Mouse (Mus musculus) myocyte (in vitro differentiated cells): ENCODE results near the gene Olfr646. TPM values are rescaled to one million over a fixed set of nuclear protein-coding genes. Genes with fewer than 3 reads are reported as not detected.

Experiments used
- H3K27me3 ChIP-seq: one replicate; pipeline ENCODE4 v1.6.1; 2011; ENCODE audit not compliant: control insufficient read depth, insufficient read depth, insufficient read length
- H3K36me3 ChIP-seq: one replicate; pipeline ENCODE4 v1.6.1; 2011; ENCODE audit not compliant: control insufficient read depth, insufficient read depth
- H3K4me2 ChIP-seq: one replicate; pipeline ENCODE4 v1.6.1; 2011; ENCODE audit warnings: low read depth, control low read depth
- H3K4me3 ChIP-seq: one replicate; pipeline ENCODE4 v1.5.1; 2011; ENCODE audit warnings: mild to moderate bottlenecking, control low read depth, moderate library complexity
- H3K79me2 ChIP-seq: one replicate; pipeline ENCODE4 v1.6.1; 2011; ENCODE audit not compliant: control insufficient read depth, insufficient read depth
- H3ac ChIP-seq: one replicate; pipeline ENCODE4 v1.6.1; 2011; ENCODE audit not compliant: control insufficient read depth, insufficient read length
- CEBPB ChIP-seq: IDR thresholded peaks from 2 replicates; pipeline ENCODE4 v1.6.1; 2011; ENCODE audit warnings: mild to moderate bottlenecking, moderate library complexity; ENCODE audit not compliant: poor library complexity, insufficient read depth, severe bottlenecking
- E2F4 ChIP-seq: IDR thresholded peaks from one replicate; pipeline ENCODE4 v1.6.1; 2011; ENCODE audit warnings: mild to moderate bottlenecking, control low read depth, moderate library complexity; ENCODE audit not compliant: insufficient read depth
- MAX ChIP-seq: IDR thresholded peaks from one replicate; pipeline ENCODE4 v1.6.1; 2011; ENCODE audit warnings: low read depth, mild to moderate bottlenecking, control low read depth
- MYOD1 ChIP-seq, 3 experiments: IDR thresholded peaks; one replicate each; pipeline ENCODE4 v1.6.1; 2011; ENCODE audit warnings: control low read depth in 2 of 3, low read depth in 2 of 3, mild to moderate bottlenecking in 2 of 3, moderate library complexity in 1 of 3; ENCODE audit not compliant: insufficient read length in 2 of 3, control insufficient read depth in 1 of 3
- MYOG ChIP-seq, 3 experiments: IDR thresholded peaks; one replicate each; pipeline ENCODE4 v1.6.1; 2011; ENCODE audit warnings: control low read depth in 2 of 3, low read depth in 2 of 3, mild to moderate bottlenecking in 2 of 3; ENCODE audit not compliant: insufficient read length in 2 of 3, control insufficient read depth in 1 of 3, insufficient read depth in 1 of 3
- POLR2A ChIP-seq: IDR thresholded peaks from one replicate; pipeline ENCODE4 v1.6.1; 2011; ENCODE audit warnings: low read depth, mild to moderate bottlenecking, control low read depth, moderate library complexity; ENCODE audit not compliant: insufficient read length
- POLR2AphosphoS2 ChIP-seq: IDR thresholded peaks from one replicate; pipeline ENCODE4 v1.6.1; 2011; ENCODE audit warnings: low read depth, control low read depth; ENCODE audit not compliant: insufficient read length
- REST ChIP-seq: IDR thresholded peaks from one replicate; pipeline ENCODE4 v1.6.1; 2011; ENCODE audit warnings: mild to moderate bottlenecking, control low read depth, moderate library complexity; ENCODE audit not compliant: insufficient read depth, insufficient read length
- SRF ChIP-seq: IDR thresholded peaks from one replicate; pipeline ENCODE4 v1.6.1; 2011; ENCODE audit warnings: low read depth; ENCODE audit not compliant: control insufficient read depth, insufficient read length
- TCF12 ChIP-seq: IDR thresholded peaks from one replicate; pipeline ENCODE4 v1.6.1; 2011; ENCODE audit warnings: mild to moderate bottlenecking, control low read depth; ENCODE audit not compliant: poor library complexity, insufficient read depth, severe bottlenecking
- TCF3 ChIP-seq: IDR thresholded peaks from one replicate; pipeline ENCODE4 v1.6.1; 2011; ENCODE audit warnings: low read depth, control low read depth; ENCODE audit not compliant: insufficient read length
- USF1 ChIP-seq: IDR thresholded peaks from one replicate; pipeline ENCODE4 v1.6.1; 2011; ENCODE audit warnings: low read depth, mild to moderate bottlenecking, control low read depth, moderate library complexity
- polyA plus RNA-seq: library from polyadenylated mRNA; unstranded; fragments of >200 nt; fragmentation: generic; extraction: Trizol; gene quantifications from one replicate; pipeline ENCODE4 v1.2.1, GENCODE M21; 2012; ENCODE audit warnings: missing spikeins

Gene Olfr646
- polyA plus RNA-seq, 1 experiment = not detected

DNA sequence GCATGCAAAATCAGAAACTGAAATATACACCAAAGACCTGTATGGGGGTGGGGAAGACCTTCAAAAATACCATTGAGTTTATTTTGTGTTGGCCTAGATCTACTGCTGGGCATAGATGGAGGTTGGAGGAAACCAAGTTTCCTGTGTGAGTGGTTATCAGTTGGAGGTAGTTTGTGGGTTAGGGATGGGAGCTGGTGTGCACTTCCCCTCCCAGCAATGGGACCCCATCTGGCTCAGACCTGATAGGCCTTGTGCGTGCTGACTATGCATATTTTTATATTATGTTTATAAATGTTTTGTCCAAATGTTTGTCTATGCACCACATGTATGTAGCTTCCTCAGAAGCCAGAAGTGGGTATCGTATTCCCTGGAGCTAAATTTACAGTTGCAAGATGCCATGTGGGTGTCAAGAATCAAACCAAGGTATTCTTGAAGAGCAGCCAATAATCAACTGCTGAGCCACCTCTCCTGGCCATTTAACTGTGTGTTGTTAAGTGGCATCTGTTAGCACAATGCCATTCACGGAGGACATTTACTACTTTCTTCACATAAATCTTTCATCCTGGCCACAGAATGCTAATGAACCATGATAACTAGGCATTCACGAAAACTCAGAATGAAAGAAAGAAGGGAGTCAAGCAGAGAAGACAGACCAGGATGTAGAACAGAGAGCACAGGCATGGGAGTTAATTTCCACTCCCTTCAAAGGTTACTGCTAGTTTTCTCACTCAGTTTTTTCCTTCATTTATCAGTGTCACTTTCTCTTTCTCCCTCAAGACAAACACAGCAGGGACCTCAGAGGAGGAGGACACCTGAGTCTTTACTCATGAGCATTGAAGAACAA lies 538 bp upstream of the Olfr646 start:
- Histone ChIP-seq H3K27me3 (no peaks in the 10 kb centered on the region), H3K4me2 (no peak overlapping the region), H3K79me2 (no peaks in the 10 kb centered on the region), H3K36me3 (no peaks in the 10 kb centered on the region), H3ac (no peak overlapping the region), H3K4me3 (no peak overlapping the region)
- TF ChIP-seq TCF12 (no peak), POLR2A (no peak), USF1 (no peak), E2F4 (no peak), SRF (no peak), REST (no peak)

DNA sequence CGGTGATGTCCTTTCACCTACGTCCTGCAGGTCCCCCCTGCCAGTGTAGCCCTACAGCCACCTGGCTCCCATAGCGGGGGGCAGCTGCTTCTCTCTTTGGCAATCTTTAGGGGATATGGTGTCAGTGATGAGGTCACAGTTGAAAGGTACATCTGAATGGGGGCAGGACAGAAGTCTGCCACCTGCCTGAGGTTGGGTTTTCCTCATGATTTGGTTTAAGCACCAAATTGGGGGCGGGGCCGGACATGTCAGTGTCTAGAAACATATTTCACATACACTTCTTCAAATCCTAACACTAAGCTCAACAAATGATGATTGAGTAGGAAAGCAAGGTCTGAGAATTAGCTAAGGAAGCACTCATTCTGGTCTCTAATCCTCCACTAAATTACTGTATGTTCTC lies 25.1 kb downstream of the Olfr646 start, which contains the start of gene Ubqln5:
Gene Ubqln5, minus strand, starts transcription at position 101 of the 400 bp plus-strand sequence.
- Histone ChIP-seq H3K36me3 (no peaks in the 10 kb centered on the region), H3K79me2 (no peaks in the 10 kb centered on the region), H3K4me3 (no peak within 1 kb of the TSS), H3ac (no peak within 1 kb of the TSS), H3K4me2 (no peak within 1 kb of the TSS), H3K27me3 (no peaks in the 10 kb centered on the region)
- TF ChIP-seq USF1 (no peak), TCF3 (no peak), MYOD1 (IDR thresholded peaks at IDR 0.05; ENCODE audit: control insufficient read depth in 1 of 3, insufficient read length in 2 of 3, low read depth in 2 of 3) (no peak), MYOG (IDR thresholded peaks at IDR 0.05; ENCODE audit: control insufficient read depth in 1 of 3, insufficient read depth in 1 of 3, insufficient read length in 2 of 3, low read depth in 2 of 3) (no peak), E2F4 (no peak), POLR2A (no peak), SRF (no peak), MAX (no peak), REST (no peak), TCF12 (no peak), CEBPB (no peak), POLR2AphosphoS2 (no peak)

DNA sequence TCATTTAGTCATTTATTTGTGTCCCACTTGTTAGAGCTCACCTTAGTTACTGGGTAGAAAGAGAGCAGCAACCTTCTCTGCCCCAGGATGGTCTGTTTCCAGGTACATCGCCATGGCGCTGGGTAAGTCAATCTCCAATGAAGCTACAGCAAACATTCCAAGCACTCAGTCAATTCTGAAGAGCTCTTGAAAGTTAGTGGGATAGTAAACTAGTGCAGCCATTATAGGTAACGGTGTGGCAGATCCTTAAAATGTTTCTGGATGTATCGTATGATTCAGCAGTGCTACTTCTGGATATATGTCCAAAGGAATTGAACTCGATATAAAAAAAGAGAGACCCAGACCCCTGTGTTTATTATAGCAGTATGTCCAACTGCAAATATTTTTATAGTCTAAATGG lies 32.6 kb downstream of the Olfr646 start, which contains the start of gene Olfr643:
Gene Olfr643, minus strand, starts transcription at position 101 of the 400 bp plus-strand sequence.
- H3K36me3 ChIP-seq = no peaks in the 10 kb centered on the region
- no peak within 1 kb of the TSS for H3K4me3 ChIP-seq
- no peak within 1 kb of the TSS for H3K4me2 ChIP-seq
- H3ac ChIP-seq = no peak within 1 kb of the TSS
- H3K27me3 ChIP-seq = no peaks in the 10 kb centered on the region
- TF ChIP-seq POLR2AphosphoS2 = no peak
- no peak for TF ChIP-seq TCF12
- TF ChIP-seq E2F4 = no peak
- TF ChIP-seq CEBPB = no peak
- TF ChIP-seq SRF = no peak
- TF ChIP-seq POLR2A = no peak
- no peak for TF ChIP-seq MYOG (IDR thresholded peaks at IDR 0.05; ENCODE audit: control insufficient read depth in 1 of 3, insufficient read depth in 1 of 3, insufficient read length in 2 of 3, low read depth in 2 of 3)
- TF ChIP-seq MAX = no peak
- TF ChIP-seq MYOD1 (IDR thresholded peaks at IDR 0.05; ENCODE audit: control insufficient read depth in 1 of 3, insufficient read length in 2 of 3, low read depth in 2 of 3) = no peak
- no peak for TF ChIP-seq USF1
- TF ChIP-seq REST = no peak
- no peak for TF ChIP-seq TCF3
- no peaks in the 10 kb centered on the region for H3K79me2 ChIP-seq

DNA sequence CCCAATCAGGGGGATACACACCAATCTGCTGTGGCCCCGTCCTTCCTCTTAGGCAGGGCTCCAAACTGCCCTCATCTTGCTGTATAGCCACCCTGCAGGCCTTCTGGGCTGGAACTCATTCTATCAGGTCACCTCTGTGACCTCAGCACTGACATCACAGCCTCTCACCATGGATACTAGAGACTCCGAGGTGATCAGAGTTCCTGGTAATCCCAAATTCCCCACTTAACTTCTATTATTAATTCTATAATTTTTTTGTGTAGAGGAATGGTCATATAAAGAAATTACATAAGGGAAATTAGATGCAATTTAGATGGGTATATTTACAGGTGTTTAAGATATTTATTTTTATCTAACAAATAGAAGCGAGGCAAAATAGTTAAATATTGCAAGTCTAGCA lies 38.5 kb downstream of the Olfr646 start, which contains the start of gene Ubqln3:
Gene Ubqln3, minus strand, starts transcription at position 101 of the 400 bp plus-strand sequence.
- Histone ChIP-seq H3K79me2 (no peaks in the 10 kb centered on the region), H3ac (no peak within 1 kb of the TSS), H3K4me2 (no peak within 1 kb of the TSS), H3K4me3 (no peak within 1 kb of the TSS), H3K27me3 (no peaks in the 10 kb centered on the region), H3K36me3 (no peaks in the 10 kb centered on the region)
- TF ChIP-seq REST = no peak
- TF ChIP-seq MAX = no peak
- TF ChIP-seq MYOD1 (IDR thresholded peaks at IDR 0.05; ENCODE audit: control insufficient read depth in 1 of 3, insufficient read length in 2 of 3, low read depth in 2 of 3) = no peak
- no peak for TF ChIP-seq TCF12
- no peak for TF ChIP-seq MYOG (IDR thresholded peaks at IDR 0.05; ENCODE audit: control insufficient read depth in 1 of 3, insufficient read depth in 1 of 3, insufficient read length in 2 of 3, low read depth in 2 of 3)
- no peak for TF ChIP-seq CEBPB
- TF ChIP-seq POLR2AphosphoS2 = no peak
- no peak for TF ChIP-seq SRF
- no peak for TF ChIP-seq USF1
